Mouse (Mus musculus) kidney, postnatal 0 days (tissue): ENCODE measurements around the gene Pigf. TPM values are rescaled to one million over a fixed set of nuclear protein-coding genes. Genes with fewer than 3 reads are reported as not detected.
"Not testable (repeated sequence)": the region's sequence is repeated elsewhere in the genome, so short reads cannot be mapped to it uniquely, and the experiment has no call there.

Experiments
- ATAC-seq: fragments of 200-750 bp; cut with Nextera tagmentation; replicated peaks from 2 replicates; pipeline ENCODE4 v1.8.0; 2017; ENCODE audit warnings: low read depth, moderate number of reproducible peaks, moderate TSS enrichment, moderate library complexity; ENCODE audit not compliant: low FRiP score
- DNase-seq: peaks from one replicate; pipeline ENCODE4 v3.0.0-alpha.2; 2016; ENCODE audit warnings: low spot score
- H3K27ac ChIP-seq: fragments of 300-500 bp; sonication (generic); 2 replicates; pipeline ENCODE4 v1.5.1; 2014; ENCODE audit warnings: mild to moderate bottlenecking
- H3K27me3 ChIP-seq: fragments of 300-500 bp; sonication (generic); 2 replicates; pipeline ENCODE4 v1.6.1; 2014; ENCODE audit warnings: low read length, mixed read lengths; ENCODE audit not compliant: insufficient read depth
- H3K36me3 ChIP-seq: fragments of 300-500 bp; sonication (generic); 2 replicates; pipeline ENCODE4 v1.6.1; 2014; ENCODE audit warnings: low read length, mixed read lengths; ENCODE audit not compliant: insufficient read depth
- H3K4me1 ChIP-seq: fragments of 300-500 bp; sonication (generic); replicated peaks from 2 replicates; pipeline ENCODE4 v1.6.1; 2014; ENCODE audit warnings: antibody characterized with exemption, low read length, mixed read lengths; ENCODE audit not compliant: insufficient read depth
- H3K4me2 ChIP-seq: fragments of 300-500 bp; sonication (generic); 2 replicates; pipeline ENCODE4 v1.6.1; 2014; ENCODE audit warnings: mild to moderate bottlenecking, low read length, moderate library complexity, mixed read lengths
- H3K4me3 ChIP-seq: fragments of 300-500 bp; sonication (generic); replicated peaks from 2 replicates; pipeline ENCODE4 v1.5.1; 2014; ENCODE audit warnings: low read depth, low read length
- H3K9ac ChIP-seq: fragments of 300-500 bp; sonication (generic); 2 replicates; pipeline ENCODE4 v1.6.1; 2014; ENCODE audit warnings: low read depth, low read length
- H3K9me3 ChIP-seq: fragments of 300-500 bp; sonication (generic); replicated peaks from 2 replicates; pipeline ENCODE4 v1.6.1; 2016; ENCODE audit warnings: low read length, inconsistent platforms, mixed read lengths
- CTCF ChIP-seq: IDR thresholded peaks from 2 replicates; pipeline ENCODE4 v1.5.1; 2016; ENCODE audit warnings: antibody characterized with exemption, low read depth, mild to moderate bottlenecking, moderate library complexity
- WGBS: fragments of 180-500 bp; shearing (Covaris S2); extraction: QIAGEN DNeasy Blood & Tissue Kit; methylation state at CpG from one replicate; pipeline ENCODE4 v1.1.7; 2014; 5-methylcytosine and 5-hydroxymethylcytosine counted together
- polyA plus RNA-seq: library from polyadenylated mRNA; unstranded; fragments of >200 nt; fragmentation: Nextera tagmentation; extraction: Ambion mirVana; gene quantifications from 2 replicates; pipeline ENCODE4 v1.2.1, GENCODE M21; 2015

The Pigf gene
- 48.4 and 48.7 TPM in 2 replicates for polyA plus RNA-seq

- no peak within 1 kb of the TSS for H3K27ac ChIP-seq
- H3K27me3 ChIP-seq: no peaks in the 10 kb centered on the region
- ATAC-seq: peak; percentile 99
- H3K9ac ChIP-seq: peak within 1 kb of the TSS; percentile 68
- H3K9me3 ChIP-seq: no peaks in the 10 kb centered on the region
- H3K4me3 ChIP-seq: peak within 1 kb of the TSS; percentile 91
- no peaks in the 10 kb centered on the region for H3K4me1 ChIP-seq
- peak within 1 kb of the TSS; percentile 96 for H3K4me2 ChIP-seq
- under 1% methylated on average over 42 of the region's 43 CpGs for WGBS
- peak; percentile 21; the same call in 1 of the 2 replicates for TF ChIP-seq CTCF
- H3K36me3 ChIP-seq: no peaks in the 10 kb centered on the region
- peak; percentile 99 for DNase-seq
These were observed at the start of gene Pigf, which contains the start of gene Cript for GRCm38 (mm10) chr17:87025269-87025949. Gene Pigf (minus strand): TSS chr17:87025406. Gene Cript (plus strand): TSS chr17:87025550.

GRCm38 (mm10) chr17:87073470-87073869 is 48.3 kb upstream of the Pigf start:
- Histone ChIP-seq H3K4me3 (no peak overlapping the region), H3K27me3 (no peaks in the 10 kb centered on the region), H3K9ac (no peak overlapping the region), H3K36me3 (no peaks in the 10 kb centered on the region), H3K27ac (no peak overlapping the region), H3K9me3 (no peaks in the 10 kb centered on the region), H3K4me2 (no peak overlapping the region), H3K4me1 (no peaks in the 10 kb centered on the region)
- TF ChIP-seq CTCF: no peak
- DNase-seq (no peak), ATAC-seq (no peak)

- H3K9ac ChIP-seq: no peak overlapping the region
- no peak overlapping the region for H3K4me2 ChIP-seq
- WGBS: 42% methylated on average over 5 of the region's 5 CpGs
- TF ChIP-seq CTCF: no peak
- H3K4me1 ChIP-seq: no peaks in the 10 kb centered on the region
- DNase-seq (no peak), ATAC-seq (no peak)
- no peak overlapping the region for H3K27ac ChIP-seq
- H3K27me3 ChIP-seq: no peaks in the 10 kb centered on the region
- H3K36me3 ChIP-seq: no peaks in the 10 kb centered on the region
- no peak overlapping the region for H3K4me3 ChIP-seq
- no peaks in the 10 kb centered on the region for H3K9me3 ChIP-seq
These were observed 47.7 kb upstream of the Pigf start for GRCm38 (mm10) chr17:87072766-87073440.

- not testable (repeated sequence) for H3K4me1 ChIP-seq, H3K4me3 ChIP-seq, ATAC-seq, H3K36me3 ChIP-seq, H3K9me3 ChIP-seq, H3K27ac ChIP-seq, H3K4me2 ChIP-seq, H3K27me3 ChIP-seq, DNase-seq, H3K9ac ChIP-seq
- 91% methylated on average over 1 of the region's 1 CpGs for WGBS
These were observed 47.0 kb upstream of the Pigf start for GRCm38 (mm10) chr17:87072183-87072582.

- no peak overlapping the region for H3K4me2 ChIP-seq
- no peaks in the 10 kb centered on the region for H3K27me3 ChIP-seq
- TF ChIP-seq CTCF: no peak
- H3K9me3 ChIP-seq: no peaks in the 10 kb centered on the region
- no peak overlapping the region for H3K27ac ChIP-seq
- DNase-seq (no peak), ATAC-seq (no peak)
- no peaks in the 10 kb centered on the region for H3K4me1 ChIP-seq
- no peak overlapping the region for H3K9ac ChIP-seq
- no peaks in the 10 kb centered on the region for H3K36me3 ChIP-seq
- H3K4me3 ChIP-seq: no peak overlapping the region
- WGBS: 91% methylated on average over 4 of the region's 4 CpGs
These were observed 43.8 kb upstream of the Pigf start for GRCm38 (mm10) chr17:87068997-87069396.

- WGBS: 46% methylated on average over 6 of the region's 6 CpGs
- Histone ChIP-seq H3K4me3 (no peak overlapping the region), H3K4me2 (0 out of 2 replicates have a peak overlapping the region, but pooled peaks have one; percentile 9), H3K4me1 (peaks cover 8% of the 10 kb centered on the region), H3K27me3 (no peaks in the 10 kb centered on the region), H3K36me3 (no peaks in the 10 kb centered on the region), H3K9ac (no peak overlapping the region), H3K27ac (0 out of 2 replicates have a peak overlapping the region, but pooled peaks have one; percentile 33), H3K9me3 (no peaks in the 10 kb centered on the region)
- TF ChIP-seq CTCF: no peak
- DNase-seq (no peak), ATAC-seq (no peak)
These were observed 38.8 kb upstream of the Pigf start for GRCm38 (mm10) chr17:87063969-87064368.
